In the genomic region with DNA sequence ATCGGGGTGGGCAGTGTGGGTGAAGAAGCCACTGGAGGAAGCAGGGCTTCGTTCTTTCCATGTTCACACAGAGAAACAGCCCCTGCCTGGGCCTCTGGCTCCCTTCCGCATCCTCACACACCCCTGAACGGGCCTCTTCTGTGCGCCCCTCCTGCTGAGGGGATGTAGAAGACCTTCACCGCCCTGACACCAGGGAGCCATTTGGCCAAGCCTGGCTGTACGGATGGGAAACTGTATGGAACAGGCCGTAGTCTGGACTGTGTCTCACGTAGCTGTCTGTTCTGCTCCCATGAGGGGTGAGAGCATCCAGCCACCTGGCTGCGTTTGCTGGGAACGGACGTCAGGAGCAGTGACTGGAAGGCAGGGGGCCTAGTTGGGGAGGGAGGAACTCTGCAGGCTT, we compare ENCODE assay signal across 10 mouse cellular contexts. TPM values are rescaled to one million over a fixed set of nuclear protein-coding genes. Genes with fewer than 3 reads are reported as not detected.
A peak's percentile ranks its signal among the peaks of the same experiment; 100 is the strongest.
DNase-seq lines count a peak whose midpoint lies in the region; ATAC-seq and TF ChIP-seq lines count a peak whose summit lies in the region.
"Had no signal": no experiment of that assay in that cellular context is flagged by ENCODE, and none has a peak within 500 bp of the region (broad histone marks: within the 10 kb centered on the region; RNA-seq: fewer than 3 reads in every experiment).

No protein-coding gene starts in this region.

- no peak for ATAC-seq in forebrain, embryonic 15.5 days (replicated peaks)
- peak; percentile 14; the same call in 1 of the 2 replicates for ATAC-seq in lung, embryonic 15.5 days (ENCODE audit: borderline replicate concordance, extremely low read depth, low FRiP score, low TSS enrichment)
- no peak; the same call in 1 of the 2 replicates for ATAC-seq in intestine, postnatal 0 days
- peak; percentile 27 for ATAC-seq in neural tube, embryonic 12.5 days (ENCODE audit: low FRiP score, low read depth)

- H3K4me2 ChIP-seq in forebrain, embryonic 15.5 days (replicated peaks) = no peak overlapping the region
- no peak overlapping the region for H3K4me2 ChIP-seq in lung, embryonic 15.5 days
- H3K4me2 ChIP-seq in intestine, postnatal 0 days (replicated peaks; ENCODE audit: low read depth) = peak overlapping the region; percentile 47
- no peak overlapping the region for H3K4me2 ChIP-seq in neural tube, embryonic 12.5 days (replicated peaks)

- H3K4me1 ChIP-seq in forebrain, embryonic 10.5 days = peaks cover 58% of the 10 kb centered on the region
- peaks cover 39% of the 10 kb centered on the region for H3K4me1 ChIP-seq in forebrain, embryonic 15.5 days
- H3K4me1 ChIP-seq in lung, embryonic 15.5 days = peaks cover 60% of the 10 kb centered on the region
- peaks cover 5% of the 10 kb centered on the region; the same call in 1 of the 2 replicates for H3K4me1 ChIP-seq in intestine, postnatal 0 days (replicated peaks; ENCODE audit: control insufficient read depth, insufficient read depth, low read length)
- peaks cover 47% of the 10 kb centered on the region for H3K4me1 ChIP-seq in neural tube, embryonic 12.5 days

- H3K36me3 ChIP-seq in forebrain, embryonic 10.5 days (replicated peaks) = no peaks in the 10 kb centered on the region
- no peaks in the 10 kb centered on the region for H3K36me3 ChIP-seq in forebrain, embryonic 15.5 days
- no peaks in the 10 kb centered on the region for H3K36me3 ChIP-seq in lung, embryonic 15.5 days
- H3K36me3 ChIP-seq in intestine, postnatal 0 days (ENCODE audit: control insufficient read depth, insufficient read depth) = no peaks in the 10 kb centered on the region
- no peaks in the 10 kb centered on the region for H3K36me3 ChIP-seq in neural tube, embryonic 12.5 days

- TF ChIP-seq CTCF in intestine, postnatal 0 days (IDR thresholded peaks at IDR 0.05; ENCODE audit: low read depth) = 0 out of 2 replicates have a peak, but pooled peaks have one; percentile 8

- no peak overlapping the region for H3K9ac ChIP-seq in forebrain, embryonic 15.5 days (replicated peaks)
- no peak overlapping the region for H3K9ac ChIP-seq in lung, embryonic 15.5 days
- H3K9ac ChIP-seq in intestine, postnatal 0 days (ENCODE audit: low read depth, low read length) = no peak overlapping the region
- H3K9ac ChIP-seq in neural tube, embryonic 12.5 days = no peak overlapping the region

- peak overlapping the region; percentile 1; the same call in 1 of the 2 replicates for H3K4me3 ChIP-seq in forebrain, embryonic 10.5 days
- H3K4me3 ChIP-seq in forebrain, embryonic 15.5 days = no peak overlapping the region
- H3K4me3 ChIP-seq in lung, embryonic 15.5 days = no peak overlapping the region
- H3K4me3 ChIP-seq in intestine, postnatal 0 days (ENCODE audit: low read depth, low read length) = no peak overlapping the region
- no peak overlapping the region for H3K4me3 ChIP-seq in neural tube, embryonic 12.5 days
- H3K4me3 ChIP-seq: left cerebral cortex, adult 2 months had no signal

- H3K27me3 ChIP-seq in forebrain, embryonic 10.5 days (ENCODE audit: poor library complexity, severe bottlenecking) = peaks cover 72% of the 10 kb centered on the region
- H3K27me3 ChIP-seq in forebrain, embryonic 15.5 days = peaks cover 7% of the 10 kb centered on the region; the same call in 1 of the 2 replicates
- no peaks in the 10 kb centered on the region for H3K27me3 ChIP-seq in lung, embryonic 15.5 days
- no peaks in the 10 kb centered on the region for H3K27me3 ChIP-seq in intestine, postnatal 0 days (replicated peaks; ENCODE audit: control insufficient read depth, insufficient read depth, low read length)
- H3K27me3 ChIP-seq in neural tube, embryonic 12.5 days (replicated peaks) = peaks cover 31% of the 10 kb centered on the region

- H3K27ac ChIP-seq in forebrain, embryonic 10.5 days = peak overlapping the region; percentile 71
- H3K27ac ChIP-seq in forebrain, embryonic 15.5 days (replicated peaks) = no peak overlapping the region
- peak overlapping the region; percentile 44 for H3K27ac ChIP-seq in lung, embryonic 15.5 days
- no peak overlapping the region for H3K27ac ChIP-seq in intestine, postnatal 0 days (ENCODE audit: low read depth, low read length)
- H3K27ac ChIP-seq in neural tube, embryonic 12.5 days = no peak overlapping the region
- H3K27ac ChIP-seq: left cerebral cortex, adult 2 months had no signal

- WGBS in forebrain, embryonic 10.5 days = 21% methylated on average over 12 of the region's 12 CpGs
- WGBS in forebrain, embryonic 15.5 days = 34% methylated on average over 12 of the region's 12 CpGs
- 34% methylated on average over 12 of the region's 12 CpGs for WGBS in lung, embryonic 15.5 days
- WGBS in intestine, postnatal 0 days = 24% methylated on average over 12 of the region's 12 CpGs
- WGBS in neural tube, embryonic 12.5 days = 16% methylated on average over 12 of the region's 12 CpGs

- no peaks in the 10 kb centered on the region for H3K9me3 ChIP-seq in forebrain, embryonic 10.5 days
- no peaks in the 10 kb centered on the region for H3K9me3 ChIP-seq in forebrain, embryonic 15.5 days
- no peaks in the 10 kb centered on the region for H3K9me3 ChIP-seq in lung, embryonic 15.5 days
- no peaks in the 10 kb centered on the region for H3K9me3 ChIP-seq in intestine, postnatal 0 days (ENCODE audit: control insufficient read depth)
- no peaks in the 10 kb centered on the region for H3K9me3 ChIP-seq in neural tube, embryonic 12.5 days

- DNase-seq in forebrain, embryonic 10.5 days (ENCODE audit: extremely low spot score, low spot score) = no peak
- DNase-seq in lung, postnatal 36 days = no peak
- DNase-seq in spleen, postnatal 36 days (ENCODE audit: low spot score in 2 of 2) = no peak
- DNase-seq in adrenal gland, postnatal 4 days (ENCODE audit: low spot score in 2 of 2) = no peak

RNA-seq across cellular contexts. Expression of a gene that starts 15.8 kb away (rescaled TPM):
- polyA plus RNA-seq in forebrain, embryonic 10.5 days (2016; fragmentation: Nextera tagmentation; extraction: Ambion mirVana) = 200 and 274 TPM in 2 replicates
- 29.7 and 48.5 TPM in 2 replicates for polyA plus RNA-seq in forebrain, embryonic 15.5 days (2015; fragmentation: Nextera tagmentation; extraction: Ambion mirVana)
- polyA plus RNA-seq in lung, embryonic 15.5 days (2015; fragmentation: Nextera tagmentation; extraction: Ambion mirVana) = 525 and 559 TPM in 2 replicates
- 73.6 and 78.6 TPM in 2 replicates for polyA plus RNA-seq in intestine, postnatal 0 days (2015; fragmentation: Nextera tagmentation; extraction: Ambion mirVana)
- polyA plus RNA-seq in neural tube, embryonic 12.5 days (2016; fragmentation: Nextera tagmentation; extraction: Ambion mirVana) = 100 and 107 TPM in 2 replicates
- total RNA-seq in adrenal gland, postnatal 4 days (2021) = 1,000 to 10,000 TPM in 1 of 2 experiments, 100 to 1,000 TPM in 1; 974 to 1,168 TPM
- total RNA-seq: neutrophil, adult 5-6 weeks had no signal

Comparison
In these comparisons a context has a peak if more than half of its experiments do, and no peak if none do; other contexts are left out.
1. H3K27ac ChIP-seq: peak in forebrain, embryonic 10.5 days (single experiment) and lung, embryonic 15.5 days (single experiment); none in forebrain, embryonic 15.5 days (single experiment), intestine, postnatal 0 days (single experiment) and neural tube, embryonic 12.5 days (single experiment).
2. ATAC-seq: peak in lung, embryonic 15.5 days (single experiment) and neural tube, embryonic 12.5 days (single experiment); none in forebrain, embryonic 15.5 days (single experiment) and intestine, postnatal 0 days (single experiment).